Mouse (Mus musculus): ENCODE results near the gene Eln.
A peak's percentile ranks its signal among the peaks of the same experiment; 100 is the strongest.

DNA sequence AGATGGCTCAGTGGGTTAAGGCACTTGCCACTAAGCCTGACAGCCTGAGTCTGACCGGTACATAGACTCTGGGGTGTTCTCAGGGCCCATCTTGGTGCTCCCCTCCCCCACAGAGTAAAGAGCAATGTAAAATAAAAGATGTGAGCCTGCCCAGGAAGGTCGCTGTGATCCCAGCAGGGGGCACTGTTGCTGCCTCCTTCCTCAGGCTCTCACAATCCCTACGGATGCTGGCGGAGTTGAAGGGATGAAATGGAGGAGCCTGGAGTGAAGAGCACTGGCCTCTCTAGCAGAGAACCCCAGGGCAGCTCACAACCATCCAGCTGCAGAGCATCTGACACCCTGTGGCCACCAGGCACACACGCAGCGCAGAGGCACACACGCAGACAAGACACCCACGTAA lies 78.6 kb downstream of the Eln start:
- TF ChIP-seq CTCF (IDR thresholded peaks at IDR 0.05; ENCODE audit: borderline replicate concordance, insufficient read depth, low read depth, low read length) = peak; percentile 44; the same call in 1 of the 2 replicates
- no peak for TF ChIP-seq POLR2A (IDR thresholded peaks at IDR 0.05; ENCODE audit: borderline replicate concordance, insufficient read depth, low read length)

Data from cerebellum, adult 2 months (tissue).